Mouse (Mus musculus) G1E (cell line): ENCODE results near the gene Pou5f1. TPM values are rescaled to one million over a fixed set of nuclear protein-coding genes. Genes with fewer than 3 reads are reported as not detected.
A peak's percentile ranks its signal among the peaks of the same experiment; 100 is the strongest.

Source experiments
- ATAC-seq: 2 replicates; pipeline ENCODE4 v1.8.0; 2016; ENCODE audit warnings: mild to moderate bottlenecking; ENCODE audit not compliant: insufficient number of reproducible peaks, poor library complexity, low FRiP score, severe bottlenecking; ENCODE audit errors: extremely low read depth
- DNase-seq: peaks from one replicate; pipeline ENCODE4 v3.0.0; 2012; ENCODE audit warnings: low spot score
- H3K27me3 ChIP-seq: 2 replicates; pipeline ENCODE4 v1.6.1; 2012; ENCODE audit warnings: mild to moderate bottlenecking, low read length, inconsistent platforms; ENCODE audit not compliant: insufficient read depth
- H3K36me3 ChIP-seq: replicated peaks from 2 replicates; pipeline ENCODE3; 2012; ENCODE audit warnings: mild to moderate bottlenecking, inconsistent platforms
- H3K4me1 ChIP-seq: 2 replicates; pipeline ENCODE4 v1.6.1; 2012; ENCODE audit warnings: low read depth, low read length, inconsistent platforms, mixed read lengths; ENCODE audit not compliant: insufficient read depth
- H3K4me3 ChIP-seq: 2 replicates; pipeline ENCODE4 v1.5.1; 2012; ENCODE audit warnings: low read depth, mild to moderate bottlenecking, inconsistent platforms, low read length, moderate library complexity, mixed read lengths
- H3K9me3 ChIP-seq: replicated peaks from 2 replicates; pipeline ENCODE4 v1.6.1; 2012; ENCODE audit warnings: inconsistent platforms
- CTCF ChIP-seq: IDR thresholded peaks from 2 replicates; pipeline ENCODE4 v1.5.1; 2012; ENCODE audit warnings: low read depth, low read length, inconsistent platforms, mixed read lengths
- GATA1 ChIP-seq: IDR thresholded peaks from 2 replicates; pipeline ENCODE4 v1.6.1; 2012; ENCODE audit warnings: borderline replicate concordance, low read length, inconsistent platforms, mixed read lengths
- GATA2 ChIP-seq: IDR thresholded peaks from 2 replicates; pipeline ENCODE4 v1.6.1; 2012; ENCODE audit warnings: low read depth, low read length, inconsistent platforms, borderline replicate concordance
- POLR2AphosphoS5 ChIP-seq: IDR thresholded peaks from 2 replicates; pipeline ENCODE4 v1.6.1; 2012; ENCODE audit warnings: low read depth, low read length, inconsistent platforms; ENCODE audit not compliant: insufficient replicate concordance
- TAL1 ChIP-seq: conservative IDR thresholded peaks from 2 replicates; pipeline ENCODE4 v1.6.1; 2012; ENCODE audit warnings: low read depth, low read length, inconsistent platforms, mixed read lengths
- polyA plus RNA-seq: library from polyadenylated mRNA; stranded (reverse); fragments of >175 nt; gene quantifications from 2 replicates; pipeline ENCODE4 v1.2.3, GENCODE M21; 2012
- total RNA-seq, 2 experiments: library from RNA; stranded (forward) in 1 of 2; stranded (reverse) in 1 of 2; fragments of 200-1000 nt in 1 of 2; fragments of >200 nt in 1 of 2; fragmentation: Nextera tagmentation in 1 of 2; gene quantifications; 2 replicates each; pipeline ENCODE4 v1.2.3; 2014 to 2017

Pou5f1 gene
- total and polyA plus RNA-seq, 3 experiments, result 0.11 TPM; not detected in 2

- Histone ChIP-seq H3K4me3 (no peak overlapping the region), H3K27me3 (no peaks in the 10 kb centered on the region), H3K36me3 (peaks cover 94% of the 10 kb centered on the region), H3K9me3 (no peaks in the 10 kb centered on the region), H3K4me1 (no peaks in the 10 kb centered on the region; the same call in 1 of the 2 replicates)
- DNase-seq (no peak), ATAC-seq (no peak)
- no peak for TF ChIP-seq GATA1
- no peak for TF ChIP-seq POLR2AphosphoS5
- TF ChIP-seq CTCF, result no peak
- TF ChIP-seq TAL1, result no peak
- TF ChIP-seq GATA2, result no peak
Measured at GRCm38 (mm10) chr17:35524354-35524753, 18.5 kb downstream of the Pou5f1 start.

GRCm38 (mm10) chr17:35526644-35527043, 20.8 kb downstream of the Pou5f1 start:
- ATAC-seq (no peak), DNase-seq (no peak)
- Histone ChIP-seq H3K36me3 (peaks cover 91% of the 10 kb centered on the region), H3K27me3 (no peaks in the 10 kb centered on the region), H3K9me3 (no peaks in the 10 kb centered on the region), H3K4me1 (no peaks in the 10 kb centered on the region), H3K4me3 (no peak overlapping the region)
- TF ChIP-seq TAL1, result no peak
- TF ChIP-seq GATA2, result no peak
- no peak for TF ChIP-seq POLR2AphosphoS5
- TF ChIP-seq CTCF, result no peak
- no peak for TF ChIP-seq GATA1

GRCm38 (mm10) chr17:35532360-35532759, 26.5 kb downstream of the Pou5f1 start:
- no peak for DNase-seq
- Histone ChIP-seq H3K4me3 (no peak overlapping the region), H3K27me3 (peaks cover 10% of the 10 kb centered on the region; the same call in 1 of the 2 replicates), H3K9me3 (no peaks in the 10 kb centered on the region), H3K4me1 (peaks cover 2% of the 10 kb centered on the region; the same call in 1 of the 2 replicates), H3K36me3 (peaks cover 40% of the 10 kb centered on the region)
- no peak for TF ChIP-seq POLR2AphosphoS5
- no peak for TF ChIP-seq GATA1
- TF ChIP-seq CTCF, result no peak
- TF ChIP-seq GATA2, result no peak
- no peak for TF ChIP-seq TAL1
- ATAC-seq, result no peak

GRCm38 (mm10) chr17:35532901-35533300, 27.1 kb downstream of the Pou5f1 start, which contains the start of gene Psors1c2:
Gene Psors1c2, plus strand, starts transcription at chr17:35533201.
- Histone ChIP-seq H3K27me3 (peaks cover 12% of the 10 kb centered on the region; the same call in 1 of the 2 replicates), H3K4me3 (no peak within 1 kb of the TSS), H3K9me3 (no peaks in the 10 kb centered on the region), H3K4me1 (peaks cover 2% of the 10 kb centered on the region; the same call in 1 of the 2 replicates), H3K36me3 (peaks cover 35% of the 10 kb centered on the region)
- TF ChIP-seq GATA2, result no peak
- TF ChIP-seq TAL1, result no peak
- TF ChIP-seq GATA1, result no peak
- no peak for TF ChIP-seq POLR2AphosphoS5
- no peak for TF ChIP-seq CTCF
- no peak for ATAC-seq
- DNase-seq, result no peak

GRCm38 (mm10) chr17:35534343-35534742, 28.5 kb downstream of the Pou5f1 start:
- Histone ChIP-seq H3K9me3 (no peaks in the 10 kb centered on the region), H3K36me3 (peaks cover 20% of the 10 kb centered on the region), H3K27me3 (peaks cover 13% of the 10 kb centered on the region), H3K4me3 (no peak overlapping the region), H3K4me1 (peaks cover 2% of the 10 kb centered on the region; the same call in 1 of the 2 replicates)
- ATAC-seq (no peak), DNase-seq (peak; percentile 57)
- TF ChIP-seq CTCF (peak; percentile 66), TAL1 (no peak)

- DNase-seq (no peak), ATAC-seq (no peak)
- no peak for TF ChIP-seq POLR2AphosphoS5
- TF ChIP-seq GATA1, result no peak
- no peak for TF ChIP-seq CTCF
- no peak for TF ChIP-seq TAL1
- no peak for TF ChIP-seq GATA2
- Histone ChIP-seq H3K9me3 (no peaks in the 10 kb centered on the region), H3K36me3 (no peaks in the 10 kb centered on the region), H3K4me3 (no peak overlapping the region), H3K27me3 (peaks cover 18% of the 10 kb centered on the region), H3K4me1 (peaks cover 2% of the 10 kb centered on the region; the same call in 1 of the 2 replicates)
Measured at GRCm38 (mm10) chr17:35537421-35537820, 31.6 kb downstream of the Pou5f1 start.

- Histone ChIP-seq H3K4me1 (peaks cover 2% of the 10 kb centered on the region; the same call in 1 of the 2 replicates), H3K27me3 (peaks cover 16% of the 10 kb centered on the region), H3K9me3 (no peaks in the 10 kb centered on the region), H3K36me3 (no peaks in the 10 kb centered on the region), H3K4me3 (no peak overlapping the region)
- DNase-seq (no peak), ATAC-seq (no peak)
- TF ChIP-seq CTCF (no peak), TAL1 (no peak), POLR2AphosphoS5 (no peak), GATA1 (no peak), GATA2 (no peak)
Measured at GRCm38 (mm10) chr17:35538476-35538875, 32.7 kb downstream of the Pou5f1 start.
